Mouse (Mus musculus): ENCODE measurements around the gene Psmb4. TPM values are rescaled to one million over a fixed set of nuclear protein-coding genes. Genes with fewer than 3 reads are reported as not detected.
"Not testable (repeated sequence)": the region's sequence is repeated elsewhere in the genome, so short reads cannot be mapped to it uniquely, and the experiment has no call there.

Gene Psmb4
- polyA plus RNA-seq, 1 experiment: 167 TPM

- no peak for TF ChIP-seq POLR2A (IDR thresholded peaks at IDR 0.05; ENCODE audit: control insufficient read depth, low read depth, low read length)
- no peak for TF ChIP-seq CTCF (IDR thresholded peaks at IDR 0.05; ENCODE audit: control insufficient read depth, insufficient read depth, insufficient replicate concordance, low read depth, low read length)
- no peak overlapping the region for H3K4me3 ChIP-seq (ENCODE audit: control insufficient read depth, low read depth, low read length)
- H3K36me3 ChIP-seq (ENCODE audit: control insufficient read depth, insufficient read depth, low read length): no peaks in the 10 kb centered on the region
- no peaks in the 10 kb centered on the region for H3K27me3 ChIP-seq (ENCODE audit: control insufficient read depth, insufficient read depth, low read length)
- peaks cover 7% of the 10 kb centered on the region for H3K4me1 ChIP-seq (ENCODE audit: control insufficient read depth, insufficient read depth, low read length)
- H3K27ac ChIP-seq (ENCODE audit: control insufficient read depth, insufficient read depth, low read depth, low read length): no peak overlapping the region
Measured at GRCm38 (mm10) chr3:94913801-94914200, 27.0 kb upstream of the Psmb4 start.

- no peaks in the 10 kb centered on the region for H3K36me3 ChIP-seq (ENCODE audit: control insufficient read depth, insufficient read depth, low read length)
- H3K27ac ChIP-seq (ENCODE audit: control insufficient read depth, insufficient read depth, low read depth, low read length): no peak overlapping the region
- H3K4me1 ChIP-seq (ENCODE audit: control insufficient read depth, insufficient read depth, low read length): no peaks in the 10 kb centered on the region
- no peaks in the 10 kb centered on the region for H3K27me3 ChIP-seq (ENCODE audit: control insufficient read depth, insufficient read depth, low read length)
- no peak overlapping the region for H3K4me3 ChIP-seq (ENCODE audit: control insufficient read depth, low read depth, low read length)
- TF ChIP-seq CTCF (IDR thresholded peaks at IDR 0.05; ENCODE audit: control insufficient read depth, insufficient read depth, insufficient replicate concordance, low read depth, low read length) (no peak), POLR2A (IDR thresholded peaks at IDR 0.05; ENCODE audit: control insufficient read depth, low read depth, low read length) (no peak)
Measured at GRCm38 (mm10) chr3:94911050-94911693, 24.4 kb upstream of the Psmb4 start.

GRCm38 (mm10) chr3:94906482-94906881, 19.7 kb upstream of the Psmb4 start:
- Histone ChIP-seq H3K36me3 (ENCODE audit: control insufficient read depth, insufficient read depth, low read length) (no peaks in the 10 kb centered on the region), H3K27ac (ENCODE audit: control insufficient read depth, insufficient read depth, low read depth, low read length) (no peak overlapping the region), H3K4me1 (ENCODE audit: control insufficient read depth, insufficient read depth, low read length) (no peaks in the 10 kb centered on the region), H3K4me3 (ENCODE audit: control insufficient read depth, low read depth, low read length) (no peak overlapping the region), H3K27me3 (ENCODE audit: control insufficient read depth, insufficient read depth, low read length) (no peaks in the 10 kb centered on the region)
- TF ChIP-seq POLR2A (IDR thresholded peaks at IDR 0.05; ENCODE audit: control insufficient read depth, low read depth, low read length): no peak
- TF ChIP-seq CTCF (IDR thresholded peaks at IDR 0.05; ENCODE audit: control insufficient read depth, insufficient read depth, insufficient replicate concordance, low read depth, low read length): no peak

- not testable (repeated sequence) for H3K4me3 ChIP-seq (ENCODE audit: control insufficient read depth, low read depth, low read length); H3K4me1 ChIP-seq (ENCODE audit: control insufficient read depth, insufficient read depth, low read length); H3K27ac ChIP-seq (ENCODE audit: control insufficient read depth, insufficient read depth, low read depth, low read length); H3K36me3 ChIP-seq (ENCODE audit: control insufficient read depth, insufficient read depth, low read length); H3K27me3 ChIP-seq (ENCODE audit: control insufficient read depth, insufficient read depth, low read length)
Measured at GRCm38 (mm10) chr3:94904759-94905158, 18.0 kb upstream of the Psmb4 start.

GRCm38 (mm10) chr3:94902747-94903146, 16.0 kb upstream of the Psmb4 start:
- no peaks in the 10 kb centered on the region for H3K36me3 ChIP-seq (ENCODE audit: control insufficient read depth, insufficient read depth, low read length)
- no peaks in the 10 kb centered on the region for H3K27me3 ChIP-seq (ENCODE audit: control insufficient read depth, insufficient read depth, low read length)
- no peak overlapping the region for H3K4me3 ChIP-seq (ENCODE audit: control insufficient read depth, low read depth, low read length)
- H3K4me1 ChIP-seq (ENCODE audit: control insufficient read depth, insufficient read depth, low read length): no peaks in the 10 kb centered on the region
- TF ChIP-seq CTCF (IDR thresholded peaks at IDR 0.05; ENCODE audit: control insufficient read depth, insufficient read depth, insufficient replicate concordance, low read depth, low read length) (no peak), POLR2A (IDR thresholded peaks at IDR 0.05; ENCODE audit: control insufficient read depth, low read depth, low read length) (no peak)
- H3K27ac ChIP-seq (ENCODE audit: control insufficient read depth, insufficient read depth, low read depth, low read length): no peak overlapping the region

GRCm38 (mm10) chr3:94894076-94894475, 7.3 kb upstream of the Psmb4 start:
- no peak overlapping the region for H3K27ac ChIP-seq (ENCODE audit: control insufficient read depth, insufficient read depth, low read depth, low read length)
- no peak for TF ChIP-seq CTCF (IDR thresholded peaks at IDR 0.05; ENCODE audit: control insufficient read depth, insufficient read depth, insufficient replicate concordance, low read depth, low read length)
- no peak for TF ChIP-seq POLR2A (IDR thresholded peaks at IDR 0.05; ENCODE audit: control insufficient read depth, low read depth, low read length)
- H3K4me1 ChIP-seq (ENCODE audit: control insufficient read depth, insufficient read depth, low read length): no peaks in the 10 kb centered on the region
- no peaks in the 10 kb centered on the region for H3K36me3 ChIP-seq (ENCODE audit: control insufficient read depth, insufficient read depth, low read length)
- H3K4me3 ChIP-seq (ENCODE audit: control insufficient read depth, low read depth, low read length): no peak overlapping the region
- H3K27me3 ChIP-seq (ENCODE audit: control insufficient read depth, insufficient read depth, low read length): no peaks in the 10 kb centered on the region

GRCm38 (mm10) chr3:94888595-94888994, 1.8 kb upstream of the Psmb4 start:
- Histone ChIP-seq H3K4me1 (ENCODE audit: control insufficient read depth, insufficient read depth, low read length) (no peaks in the 10 kb centered on the region), H3K36me3 (ENCODE audit: control insufficient read depth, insufficient read depth, low read length) (peaks cover 3% of the 10 kb centered on the region), H3K4me3 (ENCODE audit: control insufficient read depth, low read depth, low read length) (no peak overlapping the region), H3K27me3 (ENCODE audit: control insufficient read depth, insufficient read depth, low read length) (no peaks in the 10 kb centered on the region), H3K27ac (ENCODE audit: control insufficient read depth, insufficient read depth, low read depth, low read length) (no peak overlapping the region)
- no peak for TF ChIP-seq POLR2A (IDR thresholded peaks at IDR 0.05; ENCODE audit: control insufficient read depth, low read depth, low read length)
- TF ChIP-seq CTCF (IDR thresholded peaks at IDR 0.05; ENCODE audit: control insufficient read depth, insufficient read depth, insufficient replicate concordance, low read depth, low read length): no peak

- Histone ChIP-seq H3K27me3 (ENCODE audit: control insufficient read depth, insufficient read depth, low read length) (no peaks in the 10 kb centered on the region), H3K4me1 (ENCODE audit: control insufficient read depth, insufficient read depth, low read length) (no peaks in the 10 kb centered on the region), H3K36me3 (ENCODE audit: control insufficient read depth, insufficient read depth, low read length) (peaks cover 7% of the 10 kb centered on the region), H3K4me3 (ENCODE audit: control insufficient read depth, low read depth, low read length) (no peak overlapping the region), H3K27ac (ENCODE audit: control insufficient read depth, insufficient read depth, low read depth, low read length) (no peak overlapping the region)
- no peak for TF ChIP-seq CTCF (IDR thresholded peaks at IDR 0.05; ENCODE audit: control insufficient read depth, insufficient read depth, insufficient replicate concordance, low read depth, low read length)
- TF ChIP-seq POLR2A (IDR thresholded peaks at IDR 0.05; ENCODE audit: control insufficient read depth, low read depth, low read length): no peak
Measured at GRCm38 (mm10) chr3:94882579-94882978, 4.2 kb downstream of the Psmb4 start.
